Mouse (Mus musculus) brain, embryonic 14.5 days (tissue): Measurements from ENCODE around the gene S100a11.

Source experiments
- CTCF ChIP-seq: fragments of 200-500 bp; IDR thresholded peaks from 2 replicates; pipeline ENCODE4 v1.5.1; 2012; ENCODE audit warnings: inconsistent platforms, mild to moderate bottlenecking, moderate library complexity, borderline replicate concordance; ENCODE audit not compliant: insufficient read depth, insufficient read length; ENCODE audit errors: extremely low read depth
- POLR2A ChIP-seq: fragments of 200-500 bp; IDR thresholded peaks from 2 replicates; pipeline ENCODE4 v1.6.1; 2012; ENCODE audit warnings: mild to moderate bottlenecking, inconsistent platforms, borderline replicate concordance; ENCODE audit not compliant: poor library complexity, insufficient read depth, insufficient read length, severe bottlenecking; ENCODE audit errors: extremely low read depth

DNA sequence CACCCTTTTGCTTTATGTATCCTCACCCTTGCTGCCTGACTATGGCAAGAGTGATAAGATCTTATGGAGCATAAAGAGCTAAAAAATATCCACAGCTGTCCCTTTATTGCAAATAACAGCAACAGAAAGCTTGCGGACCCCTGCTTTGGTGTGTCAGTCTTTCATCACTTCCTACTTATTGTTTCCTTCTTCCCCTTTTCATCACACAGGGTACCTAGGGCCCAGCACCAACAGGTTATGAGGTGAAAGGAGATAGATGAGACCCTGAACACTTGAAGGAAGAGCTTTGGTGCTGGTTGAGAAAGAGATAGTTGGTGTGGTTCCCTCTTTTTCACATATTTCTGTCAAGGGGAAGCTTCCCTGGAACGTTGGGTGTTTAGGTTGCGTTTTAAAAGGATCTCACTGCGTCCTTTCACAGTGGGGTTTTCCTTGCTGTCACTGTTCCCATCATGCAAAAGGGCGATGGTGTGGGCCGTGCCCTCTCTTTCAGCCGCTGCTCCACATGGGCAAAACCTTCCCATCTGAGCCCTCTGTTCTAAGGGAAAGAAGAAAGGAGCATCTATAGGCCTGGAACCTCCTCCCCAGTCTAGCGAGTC is 1.3 kb downstream of the S100a11 start:
- TF ChIP-seq CTCF (no peak), POLR2A (no peak)
